Mouse (Mus musculus) embryonic facial prominence, embryonic 15.5 days (tissue): ENCODE results near the gene Iqcn. TPM values are rescaled to one million over a fixed set of nuclear protein-coding genes. Genes with fewer than 3 reads are reported as not detected.

Experiments
- ATAC-seq: fragments of 200-750 bp; cut with Nextera tagmentation; 2 replicates; pipeline ENCODE4 v1.8.0; 2017; ENCODE audit warnings: low read depth, moderate TSS enrichment; ENCODE audit not compliant: insufficient number of reproducible peaks, low FRiP score, low TSS enrichment
- H3K27ac ChIP-seq: fragments of 300-500 bp; sonication (generic); replicated peaks from 2 replicates; pipeline ENCODE4 v1.5.1; 2015; ENCODE audit warnings: mild to moderate bottlenecking, inconsistent platforms
- H3K27me3 ChIP-seq: fragments of 300-500 bp; sonication (generic); 2 replicates; pipeline ENCODE4 v1.6.1; 2015; ENCODE audit warnings: inconsistent platforms
- H3K36me3 ChIP-seq: fragments of 300-500 bp; sonication (generic); 2 replicates; pipeline ENCODE4 v1.6.1; 2015; ENCODE audit warnings: mild to moderate bottlenecking, inconsistent platforms
- H3K4me1 ChIP-seq: fragments of 300-500 bp; sonication (generic); 2 replicates; pipeline ENCODE4 v1.6.1; 2015; ENCODE audit warnings: inconsistent platforms
- H3K4me2 ChIP-seq: fragments of 300-500 bp; sonication (generic); replicated peaks from 2 replicates; pipeline ENCODE4 v1.6.1; 2015; ENCODE audit warnings: mild to moderate bottlenecking, inconsistent platforms
- H3K4me3 ChIP-seq: fragments of 300-500 bp; sonication (generic); replicated peaks from 2 replicates; pipeline ENCODE4 v1.5.1; 2015; ENCODE audit warnings: mild to moderate bottlenecking, inconsistent platforms
- H3K9ac ChIP-seq: fragments of 300-500 bp; sonication (generic); 2 replicates; pipeline ENCODE4 v1.6.1; 2015; ENCODE audit warnings: inconsistent platforms
- H3K9me3 ChIP-seq: fragments of 300-500 bp; sonication (generic); replicated peaks from 2 replicates; pipeline ENCODE4 v1.6.1; 2016; ENCODE audit warnings: inconsistent platforms
- WGBS: fragments of 180-500 bp; shearing (Covaris S2); methylation state at CpG from one replicate; pipeline ENCODE4 v1.1.7; 2015; 5-methylcytosine and 5-hydroxymethylcytosine counted together
- polyA plus RNA-seq: library from polyadenylated mRNA; unstranded; fragments of >200 nt; fragmentation: Nextera tagmentation; extraction: Ambion mirVana; gene quantifications from 2 replicates; pipeline ENCODE4 v1.2.1, GENCODE M21; 2015

Gene Iqcn
- polyA plus RNA-seq, 1 experiment from 2014 or later: 0.03 TPM

- no peak overlapping the region for H3K27ac ChIP-seq
- no peak for ATAC-seq
- H3K9ac ChIP-seq: 0 out of 2 replicates have a peak overlapping the region, but pooled peaks have one; percentile 4
- H3K4me3 ChIP-seq: no peak overlapping the region
- H3K4me2 ChIP-seq: peak overlapping the region; percentile 95; the same call in 1 of the 2 replicates
- peaks cover 44% of the 10 kb centered on the region for H3K4me1 ChIP-seq
- no peaks in the 10 kb centered on the region for H3K27me3 ChIP-seq
- H3K9me3 ChIP-seq: no peaks in the 10 kb centered on the region
- peaks cover 30% of the 10 kb centered on the region for H3K36me3 ChIP-seq
- WGBS: 65% methylated on average over 19 of the region's 19 CpGs
These were observed 55.6 kb downstream of the Iqcn start for GRCm38 (mm10) chr8:70758616-70759561.

- no peak for ATAC-seq
- peak overlapping the region; percentile 60 for H3K9ac ChIP-seq
These were observed 57.1 kb downstream of the Iqcn start for GRCm38 (mm10) chr8:70760350-70760749.

GRCm38 (mm10) chr8:70760775-70761406, 57.6 kb downstream of the Iqcn start, which contains the start of gene Mpv17l2:
Gene Mpv17l2 (minus strand): TSS chr8:70760946.
- H3K27me3 ChIP-seq: no peaks in the 10 kb centered on the region
- peak within 1 kb of the TSS; percentile 58 for H3K4me3 ChIP-seq
- peak within 1 kb of the TSS; percentile 82 for H3K27ac ChIP-seq
- peak within 1 kb of the TSS; percentile 60 for H3K9ac ChIP-seq
- under 1% methylated on average over 55 of the region's 55 CpGs for WGBS
- peaks cover 39% of the 10 kb centered on the region for H3K4me1 ChIP-seq
- no peaks in the 10 kb centered on the region for H3K9me3 ChIP-seq
- peak; percentile 96 for ATAC-seq
- H3K36me3 ChIP-seq: peaks cover 30% of the 10 kb centered on the region
- peak within 1 kb of the TSS; percentile 95 for H3K4me2 ChIP-seq

More at GRCm38 (mm10) chr8:70760350-70760749, 57.1 kb downstream of the Iqcn start:
- Histone ChIP-seq H3K4me1 (peaks cover 39% of the 10 kb centered on the region), H3K4me3 (peak overlapping the region; percentile 58), H3K36me3 (peaks cover 31% of the 10 kb centered on the region), H3K4me2 (peak overlapping the region; percentile 95), H3K27ac (peak overlapping the region; percentile 82), H3K27me3 (no peaks in the 10 kb centered on the region), H3K9me3 (no peaks in the 10 kb centered on the region)
- WGBS: 1% methylated on average over 22 of the region's 22 CpGs

GRCm38 (mm10) chr8:70762118-70762517, 58.9 kb downstream of the Iqcn start:
- peaks cover 49% of the 10 kb centered on the region for H3K4me1 ChIP-seq
- no peak overlapping the region for H3K4me3 ChIP-seq
- ATAC-seq: no peak
- H3K9me3 ChIP-seq: no peaks in the 10 kb centered on the region
- 0 out of 2 replicates have a peak overlapping the region, but pooled peaks have one; percentile 3 for H3K27ac ChIP-seq
- H3K9ac ChIP-seq: no peak overlapping the region
- no peak overlapping the region for H3K4me2 ChIP-seq
- peaks cover 18% of the 10 kb centered on the region for H3K36me3 ChIP-seq
- WGBS: 65% methylated on average over 1 of the region's 1 CpGs
- H3K27me3 ChIP-seq: no peaks in the 10 kb centered on the region

- Histone ChIP-seq H3K36me3 (peaks cover 15% of the 10 kb centered on the region), H3K9ac (no peak overlapping the region), H3K27me3 (no peaks in the 10 kb centered on the region), H3K4me2 (no peak overlapping the region), H3K9me3 (no peaks in the 10 kb centered on the region), H3K4me1 (peaks cover 51% of the 10 kb centered on the region), H3K4me3 (no peak overlapping the region), H3K27ac (no peak overlapping the region)
- WGBS: 5% methylated on average over 3 of the region's 3 CpGs
- ATAC-seq: no peak
These were observed 60.1 kb downstream of the Iqcn start for GRCm38 (mm10) chr8:70763354-70763753.

- no peak for ATAC-seq
- no peak overlapping the region for H3K9ac ChIP-seq
- no peak overlapping the region for H3K4me2 ChIP-seq
- H3K27me3 ChIP-seq: no peaks in the 10 kb centered on the region
- H3K4me3 ChIP-seq: no peak overlapping the region
- peaks cover 45% of the 10 kb centered on the region for H3K4me1 ChIP-seq
- 78% methylated on average over 8 of the region's 8 CpGs for WGBS
- no peaks in the 10 kb centered on the region for H3K9me3 ChIP-seq
- H3K27ac ChIP-seq: no peak overlapping the region; the same call in 1 of the 2 replicates
- peaks cover 22% of the 10 kb centered on the region for H3K36me3 ChIP-seq
These were observed 60.8 kb downstream of the Iqcn start for GRCm38 (mm10) chr8:70764026-70764425.

- H3K4me2 ChIP-seq: no peak overlapping the region
- peaks cover 24% of the 10 kb centered on the region for H3K36me3 ChIP-seq
- no peaks in the 10 kb centered on the region for H3K9me3 ChIP-seq
- 87% methylated on average over 13 of the region's 13 CpGs for WGBS
- no peaks in the 10 kb centered on the region for H3K27me3 ChIP-seq
- H3K27ac ChIP-seq: no peak overlapping the region; the same call in 1 of the 2 replicates
- H3K4me3 ChIP-seq: no peak overlapping the region
- H3K9ac ChIP-seq: no peak overlapping the region
- no peak for ATAC-seq
- peaks cover 41% of the 10 kb centered on the region for H3K4me1 ChIP-seq
These were observed 61.4 kb downstream of the Iqcn start for GRCm38 (mm10) chr8:70764676-70765075.

GRCm38 (mm10) chr8:70765329-70765728, 62.1 kb downstream of the Iqcn start:
- WGBS: 74% methylated on average over 9 of the region's 9 CpGs
- Histone ChIP-seq H3K4me2 (peak overlapping the region; percentile 91), H3K9me3 (no peaks in the 10 kb centered on the region)

GRCm38 (mm10) chr8:70765838-70766570, 62.7 kb downstream of the Iqcn start:
- 2% methylated on average over 34 of the region's 34 CpGs for WGBS
- H3K4me2 ChIP-seq: peak overlapping the region; percentile 91

More at GRCm38 (mm10) chr8:70765329-70765728, 62.1 kb downstream of the Iqcn start:
- peaks cover 37% of the 10 kb centered on the region for H3K4me1 ChIP-seq
- peaks cover 24% of the 10 kb centered on the region for H3K36me3 ChIP-seq
- ATAC-seq: no peak
- H3K27ac ChIP-seq: no peak overlapping the region
- no peaks in the 10 kb centered on the region for H3K27me3 ChIP-seq
- H3K9ac ChIP-seq: no peak overlapping the region
- H3K4me3 ChIP-seq: peak overlapping the region; percentile 48

GRCm38 (mm10) chr8:70766571-70767440, 63.5 kb downstream of the Iqcn start:
- Histone ChIP-seq H3K4me3 (peak overlapping the region; percentile 48), H3K4me1 (peaks cover 28% of the 10 kb centered on the region), H3K27ac (peak overlapping the region; percentile 48; the same call in 1 of the 2 replicates), H3K9ac (peak overlapping the region; percentile 42), H3K36me3 (peaks cover 39% of the 10 kb centered on the region), H3K4me2 (peak overlapping the region; percentile 91), H3K9me3 (no peaks in the 10 kb centered on the region), H3K27me3 (no peaks in the 10 kb centered on the region)
- peak; percentile 5; the same call in 1 of the 2 replicates for ATAC-seq
- WGBS: 7% methylated on average over 21 of the region's 21 CpGs

More at GRCm38 (mm10) chr8:70765838-70766570, 62.7 kb downstream of the Iqcn start:
- Histone ChIP-seq H3K36me3 (peaks cover 31% of the 10 kb centered on the region), H3K4me1 (peaks cover 34% of the 10 kb centered on the region), H3K27me3 (no peaks in the 10 kb centered on the region), H3K4me3 (peak overlapping the region; percentile 48), H3K9me3 (no peaks in the 10 kb centered on the region), H3K27ac (0 out of 2 replicates have a peak overlapping the region, but pooled peaks have one; percentile 48), H3K9ac (peak overlapping the region; percentile 42)
- no peak for ATAC-seq
